Mouse (Mus musculus): ENCODE measurements around the gene Meis2. TPM values are rescaled to one million over a fixed set of nuclear protein-coding genes. Genes with fewer than 3 reads are reported as not detected.

The Meis2 gene
- polyA plus RNA-seq, 1 experiment from 2014 or later: 65.7 TPM

- no peak overlapping the region for H3K27ac ChIP-seq
- no peaks in the 10 kb centered on the region for H3K27me3 ChIP-seq (ENCODE audit: low read depth, poor library complexity, severe bottlenecking)
- no peaks in the 10 kb centered on the region for H3K9me3 ChIP-seq (replicated peaks)
- no peak overlapping the region for H3K4me3 ChIP-seq
- DNase-seq (ENCODE audit: low spot score): no peak
- peaks cover 36% of the 10 kb centered on the region for H3K4me1 ChIP-seq
- peaks cover 39% of the 10 kb centered on the region for H3K36me3 ChIP-seq
- 87% methylated on average over 5 of the region's 5 CpGs for WGBS
Observed at GRCm38 (mm10) chr2:116022876-116023275, 42.8 kb downstream of the Meis2 start.

DNA sequence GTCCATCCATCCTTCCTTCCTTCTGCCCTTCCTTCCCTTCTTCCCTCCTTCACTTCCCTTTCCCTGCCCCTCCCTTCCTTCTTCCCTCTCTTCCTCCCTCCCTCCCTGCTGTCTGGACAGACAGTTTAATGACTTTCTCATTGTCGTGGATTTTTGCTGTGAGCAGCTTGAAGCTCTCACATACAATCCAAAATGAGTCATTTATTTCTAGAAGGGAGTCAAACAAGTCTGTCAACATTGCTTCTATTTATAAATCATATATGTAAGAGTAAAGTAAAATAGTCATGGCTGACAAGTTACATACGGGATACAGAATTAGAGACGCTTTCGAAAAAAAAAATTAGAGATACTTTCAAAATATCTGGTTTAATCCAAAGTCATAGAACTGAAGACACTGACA lies 43.7 kb downstream of the Meis2 start:
- DNase-seq (ENCODE audit: low spot score): no peak
- Histone ChIP-seq H3K9me3 (replicated peaks) (no peaks in the 10 kb centered on the region), H3K27ac (no peak overlapping the region), H3K4me3 (no peak overlapping the region), H3K36me3 (peaks cover 38% of the 10 kb centered on the region), H3K4me1 (peaks cover 36% of the 10 kb centered on the region), H3K27me3 (ENCODE audit: low read depth, poor library complexity, severe bottlenecking) (no peaks in the 10 kb centered on the region)
- WGBS: 68% methylated on average over 4 of the region's 4 CpGs

GRCm38 (mm10) chr2:116021046-116021445 lies 44.6 kb downstream of the Meis2 start:
- Histone ChIP-seq H3K27ac (peak overlapping the region; percentile 69), H3K4me3 (peak overlapping the region; percentile 25; the same call in 1 of the 2 replicates), H3K4me1 (peaks cover 36% of the 10 kb centered on the region), H3K27me3 (ENCODE audit: low read depth, poor library complexity, severe bottlenecking) (no peaks in the 10 kb centered on the region), H3K9me3 (replicated peaks) (no peaks in the 10 kb centered on the region), H3K36me3 (peaks cover 31% of the 10 kb centered on the region)
- 5% methylated on average over 9 of the region's 9 CpGs for WGBS
- DNase-seq (ENCODE audit: low spot score): peak; percentile 44

DNA sequence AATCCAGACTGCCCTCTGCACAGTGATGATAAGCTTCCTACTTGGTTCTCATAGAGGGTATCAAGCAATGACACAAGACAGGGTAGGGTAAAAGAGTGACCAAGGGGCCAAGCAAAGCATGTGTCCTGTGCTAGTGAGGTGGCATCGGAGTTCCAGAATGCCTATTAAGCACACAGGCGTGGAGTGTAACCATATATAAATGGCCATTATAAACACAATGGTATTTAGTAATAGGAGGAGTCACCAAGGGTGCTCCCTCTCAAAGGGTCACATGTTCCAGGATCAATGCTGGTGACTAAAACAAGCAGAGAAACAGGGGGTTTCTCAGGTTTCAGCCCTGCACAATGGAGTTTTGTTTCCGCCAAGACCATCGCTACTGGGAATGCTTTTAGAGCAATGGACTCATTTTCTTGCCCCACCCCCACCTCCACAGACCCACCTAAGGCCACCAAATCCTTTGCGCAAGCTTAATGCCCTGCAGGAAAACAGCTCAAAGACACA lies 45.1 kb downstream of the Meis2 start:
- no peaks in the 10 kb centered on the region for H3K27me3 ChIP-seq (ENCODE audit: low read depth, poor library complexity, severe bottlenecking)
- H3K4me1 ChIP-seq: peaks cover 36% of the 10 kb centered on the region
- H3K9me3 ChIP-seq (replicated peaks): no peaks in the 10 kb centered on the region
- peak; percentile 37 for DNase-seq (ENCODE audit: low spot score)
- H3K27ac ChIP-seq: peak overlapping the region; percentile 69
- WGBS: 30% methylated on average over 5 of the region's 5 CpGs
- H3K4me3 ChIP-seq: peak overlapping the region; percentile 25; the same call in 1 of the 2 replicates
- H3K36me3 ChIP-seq: peaks cover 32% of the 10 kb centered on the region

DNA sequence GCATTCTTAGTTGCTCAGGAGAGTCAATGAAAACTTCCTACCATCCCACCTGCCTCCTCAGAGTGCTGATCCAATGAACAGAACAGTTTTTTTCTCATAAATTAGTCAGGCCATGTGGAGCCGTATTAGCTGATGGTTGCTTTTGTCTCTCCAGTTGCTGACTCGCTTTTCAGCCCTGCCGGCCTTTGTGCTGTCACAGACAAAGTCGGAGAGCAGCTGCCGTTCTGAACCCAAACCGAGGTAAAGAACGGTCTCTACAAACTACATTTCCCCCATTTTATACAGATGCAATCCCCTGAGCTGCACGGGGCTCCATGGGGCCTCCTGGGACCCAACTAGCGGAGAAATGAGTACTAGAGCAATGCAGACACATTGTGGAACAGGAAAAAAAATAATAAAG lies 45.7 kb downstream of the Meis2 start:
- Histone ChIP-seq H3K27ac (peak overlapping the region; percentile 69), H3K9me3 (replicated peaks) (no peaks in the 10 kb centered on the region), H3K36me3 (peaks cover 31% of the 10 kb centered on the region), H3K4me1 (peaks cover 36% of the 10 kb centered on the region), H3K4me3 (no peak overlapping the region), H3K27me3 (ENCODE audit: low read depth, poor library complexity, severe bottlenecking) (no peaks in the 10 kb centered on the region)
- WGBS: 49% methylated on average over 9 of the region's 9 CpGs
- DNase-seq (ENCODE audit: low spot score): no peak

GRCm38 (mm10) chr2:116019466-116019794 lies 46.2 kb downstream of the Meis2 start:
- DNase-seq (ENCODE audit: low spot score): peak; percentile 43
- Histone ChIP-seq H3K27ac (peak overlapping the region; percentile 69), H3K4me3 (no peak overlapping the region), H3K36me3 (peaks cover 28% of the 10 kb centered on the region), H3K27me3 (ENCODE audit: low read depth, poor library complexity, severe bottlenecking) (no peaks in the 10 kb centered on the region), H3K9me3 (replicated peaks) (no peaks in the 10 kb centered on the region), H3K4me1 (peaks cover 36% of the 10 kb centered on the region)
- 64% methylated on average over 6 of the region's 6 CpGs for WGBS

- 61% methylated on average over 10 of the region's 10 CpGs for WGBS
- no peaks in the 10 kb centered on the region for H3K27me3 ChIP-seq (ENCODE audit: low read depth, poor library complexity, severe bottlenecking)
- H3K4me1 ChIP-seq: peaks cover 36% of the 10 kb centered on the region
- H3K36me3 ChIP-seq: peaks cover 30% of the 10 kb centered on the region
- no peak overlapping the region for H3K4me3 ChIP-seq
- H3K9me3 ChIP-seq (replicated peaks): no peaks in the 10 kb centered on the region
- DNase-seq (ENCODE audit: low spot score): no peak
- H3K27ac ChIP-seq: peak overlapping the region; percentile 69
Observed at GRCm38 (mm10) chr2:116018781-116019465, 46.7 kb downstream of the Meis2 start.

DNA sequence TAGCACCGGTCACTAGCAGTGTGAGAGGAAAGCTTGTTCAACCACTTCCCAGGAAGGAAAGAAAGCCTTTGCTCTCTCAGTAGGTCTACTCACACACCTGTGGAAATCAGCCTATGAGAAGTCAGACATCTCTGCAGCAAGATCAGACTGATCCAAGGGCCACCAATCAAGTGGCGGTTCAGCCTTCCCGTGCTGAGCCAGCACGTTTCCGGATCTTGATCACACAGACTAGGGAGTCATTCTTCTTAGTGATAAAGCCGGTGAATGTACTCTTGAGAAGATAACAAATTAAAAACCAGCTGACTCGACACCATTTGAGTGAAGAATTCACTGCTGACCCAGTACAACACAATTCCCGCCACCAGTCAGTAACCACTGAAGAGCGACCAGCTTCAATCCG lies 50.1 kb downstream of the Meis2 start:
- H3K27ac ChIP-seq: no peak overlapping the region
- no peak overlapping the region for H3K4me3 ChIP-seq
- 90% methylated on average over 10 of the region's 10 CpGs for WGBS
- no peak for DNase-seq (ENCODE audit: low spot score)
- no peaks in the 10 kb centered on the region for H3K9me3 ChIP-seq (replicated peaks)
- peaks cover 25% of the 10 kb centered on the region for H3K4me1 ChIP-seq
- H3K27me3 ChIP-seq (ENCODE audit: low read depth, poor library complexity, severe bottlenecking): no peaks in the 10 kb centered on the region
- H3K36me3 ChIP-seq: peaks cover 22% of the 10 kb centered on the region

DNA sequence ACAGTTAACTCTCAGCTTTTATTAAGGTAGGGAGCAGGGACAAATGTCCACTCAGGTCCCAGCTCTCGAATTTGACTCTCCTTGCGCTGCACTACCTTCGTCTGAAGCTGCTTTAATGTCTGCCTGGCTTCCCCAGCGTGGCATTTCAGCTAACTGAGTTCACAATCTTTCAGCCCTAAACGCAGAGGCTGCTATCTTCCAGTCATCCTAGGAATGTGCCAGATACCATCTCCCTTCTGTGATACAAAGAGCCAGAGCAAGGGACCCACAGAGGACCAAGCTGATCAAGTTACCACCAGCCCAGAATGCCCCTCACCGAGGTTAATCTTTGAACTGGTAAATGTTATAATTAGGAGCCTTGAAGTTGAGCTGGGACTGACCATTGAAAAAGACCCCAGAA lies 55.2 kb downstream of the Meis2 start:
- 16% methylated on average over 6 of the region's 6 CpGs for WGBS
- Histone ChIP-seq H3K27me3 (ENCODE audit: low read depth, poor library complexity, severe bottlenecking) (no peaks in the 10 kb centered on the region), H3K9me3 (replicated peaks) (no peaks in the 10 kb centered on the region), H3K36me3 (peaks cover 34% of the 10 kb centered on the region), H3K4me1 (peaks cover 21% of the 10 kb centered on the region), H3K27ac (no peak overlapping the region), H3K4me3 (no peak overlapping the region)
- DNase-seq (ENCODE audit: low spot score): no peak

GRCm38 (mm10) chr2:116010061-116010460 lies 55.6 kb downstream of the Meis2 start:
- Histone ChIP-seq H3K4me3 (no peak overlapping the region), H3K9me3 (replicated peaks) (no peaks in the 10 kb centered on the region), H3K36me3 (peaks cover 35% of the 10 kb centered on the region), H3K4me1 (peaks cover 21% of the 10 kb centered on the region), H3K27ac (no peak overlapping the region), H3K27me3 (ENCODE audit: low read depth, poor library complexity, severe bottlenecking) (no peaks in the 10 kb centered on the region)
- 84% methylated on average over 3 of the region's 3 CpGs for WGBS
- DNase-seq (ENCODE audit: low spot score): no peak

DNA sequence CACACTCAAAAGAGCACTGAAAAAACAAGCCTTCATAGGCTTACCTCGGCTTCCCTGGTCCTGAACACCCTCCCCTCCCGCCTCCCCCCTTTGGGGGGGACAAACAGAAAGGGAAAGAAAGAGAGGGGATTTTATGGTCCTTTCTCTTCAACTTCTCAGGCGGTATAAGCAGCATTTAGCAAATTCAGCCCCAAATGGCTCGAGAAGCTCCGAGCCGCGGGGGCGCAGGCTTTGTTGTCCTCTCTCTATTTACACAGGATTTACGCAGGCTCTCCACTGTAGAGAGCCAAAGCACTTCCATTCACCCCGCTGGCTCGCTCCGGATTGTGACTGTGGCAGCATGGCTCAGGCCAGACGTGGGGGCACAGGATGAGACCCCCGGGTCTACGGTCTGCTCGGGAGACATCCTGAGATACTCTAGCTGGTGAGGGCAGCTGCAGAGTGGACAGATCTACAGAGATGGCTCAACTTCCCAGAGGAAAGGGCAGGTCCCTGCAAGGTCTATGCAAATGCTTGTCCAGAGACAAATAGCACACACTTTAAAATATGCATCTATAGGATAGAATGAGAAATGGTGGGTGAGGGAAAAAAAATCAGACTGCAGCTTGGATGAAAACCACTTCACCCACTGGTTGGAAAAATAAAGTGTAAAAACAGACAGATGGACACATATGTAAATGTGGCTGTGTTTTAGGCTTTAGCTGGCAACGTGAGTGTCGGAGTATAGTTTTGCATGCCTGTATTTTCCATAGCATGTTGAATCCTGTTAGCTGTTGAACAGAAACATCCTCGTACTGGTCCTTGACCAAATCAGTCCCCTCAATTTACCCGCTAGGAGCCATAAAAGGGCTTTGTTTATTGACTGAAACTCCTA lies 56.3 kb downstream of the Meis2 start:
- H3K4me3 ChIP-seq: peak overlapping the region; percentile 27; the same call in 1 of the 2 replicates
- DNase-seq (ENCODE audit: low spot score): no peak
- WGBS: 26% methylated on average over 20 of the region's 20 CpGs
- peaks cover 21% of the 10 kb centered on the region for H3K4me1 ChIP-seq
- no peaks in the 10 kb centered on the region for H3K9me3 ChIP-seq (replicated peaks)
- H3K27ac ChIP-seq: peak overlapping the region; percentile 53
- no peaks in the 10 kb centered on the region for H3K27me3 ChIP-seq (ENCODE audit: low read depth, poor library complexity, severe bottlenecking)
- peaks cover 40% of the 10 kb centered on the region for H3K36me3 ChIP-seq

- 83% methylated on average over 6 of the region's 6 CpGs for whole genome bisulfite sequencing
- Histone ChIP-seq H3K36me3 (peaks cover 46% of the 10 kb centered on the region), H3K27ac (no peak overlapping the region), H3K4me3 (no peak overlapping the region), H3K27me3 (ENCODE audit: low read depth, poor library complexity, severe bottlenecking) (no peaks in the 10 kb centered on the region), H3K9me3 (replicated peaks) (no peaks in the 10 kb centered on the region), H3K4me1 (peaks cover 25% of the 10 kb centered on the region)
- DNase-seq (ENCODE audit: low spot score): no peak
Observed at GRCm38 (mm10) chr2:116002354-116002753, 63.3 kb downstream of the Meis2 start.

All from limb, embryonic 10.5 days (tissue).